Mouse (Mus musculus) embryonic facial prominence, embryonic 13.5 days (tissue): Measurements from ENCODE around the gene Gm20481. TPM values are rescaled to one million over a fixed set of nuclear protein-coding genes. Genes with fewer than 3 reads are reported as not detected.
A peak's percentile ranks its signal among the peaks of the same experiment; 100 is the strongest.

Source experiments
- ATAC-seq: fragments of 200-750 bp; cut with Nextera tagmentation; 2 replicates; pipeline ENCODE4 v1.8.0; 2017; ENCODE audit warnings: low read depth; ENCODE audit not compliant: insufficient number of reproducible peaks, insufficient read depth, low FRiP score, low TSS enrichment
- H3K27ac ChIP-seq: fragments of 300-500 bp; sonication (generic); 2 replicates; pipeline ENCODE4 v1.5.1; 2015; ENCODE audit warnings: moderate library complexity, mild to moderate bottlenecking, inconsistent platforms
- H3K27me3 ChIP-seq: fragments of 300-500 bp; sonication (generic); 2 replicates; pipeline ENCODE4 v1.6.1; 2015; ENCODE audit warnings: mild to moderate bottlenecking, inconsistent platforms
- H3K36me3 ChIP-seq: fragments of 300-500 bp; sonication (generic); 2 replicates; pipeline ENCODE4 v1.6.1; 2015; ENCODE audit warnings: mild to moderate bottlenecking, inconsistent platforms
- H3K4me1 ChIP-seq: fragments of 300-500 bp; sonication (generic); 2 replicates; pipeline ENCODE4 v1.6.1; 2015; ENCODE audit warnings: inconsistent platforms
- H3K4me2 ChIP-seq: fragments of 300-500 bp; sonication (generic); 2 replicates; pipeline ENCODE4 v1.6.1; 2015; ENCODE audit warnings: moderate library complexity, mild to moderate bottlenecking, inconsistent platforms
- H3K4me3 ChIP-seq: fragments of 300-500 bp; sonication (generic); 2 replicates; pipeline ENCODE4 v1.5.1; 2015; ENCODE audit warnings: mild to moderate bottlenecking, inconsistent platforms
- H3K9ac ChIP-seq: fragments of 300-500 bp; sonication (generic); 2 replicates; pipeline ENCODE4 v1.6.1; 2015; ENCODE audit warnings: mild to moderate bottlenecking, inconsistent platforms
- H3K9me3 ChIP-seq: fragments of 300-500 bp; sonication (generic); 2 replicates; pipeline ENCODE4 v1.6.1; 2016; ENCODE audit warnings: inconsistent platforms
- WGBS: fragments of 180-500 bp; shearing (Covaris S2); methylation state at CpG from one replicate; pipeline ENCODE4 v1.1.7; 2015; ENCODE audit warnings: mixed read lengths; 5-methylcytosine and 5-hydroxymethylcytosine counted together
- polyA plus RNA-seq: library from polyadenylated mRNA; unstranded; fragments of >200 nt; fragmentation: Nextera tagmentation; extraction: Ambion mirVana; gene quantifications from 2 replicates; pipeline ENCODE4 v1.2.1, GENCODE M21; 2015

The Gm20481 gene
- polyA plus RNA-seq, 1 experiment from 2014 or later: not detected

DNA sequence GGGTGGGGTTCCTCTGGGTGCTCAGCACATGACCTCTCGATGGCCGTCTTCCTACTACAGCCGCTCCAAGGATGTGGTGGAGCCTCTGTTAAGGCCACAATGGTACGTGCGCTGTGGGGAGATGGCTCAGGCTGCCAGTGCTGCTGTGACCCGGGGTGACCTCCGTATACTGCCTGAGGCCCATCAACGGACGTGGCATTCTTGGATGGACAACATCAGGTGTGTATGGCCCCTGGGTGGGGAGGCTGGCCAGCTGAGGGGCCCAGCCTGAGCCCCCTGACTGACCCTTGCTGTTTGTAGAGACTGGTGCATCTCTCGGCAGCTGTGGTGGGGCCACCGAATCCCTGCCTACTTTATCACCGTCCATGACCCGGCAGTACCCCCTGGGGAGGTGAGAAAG is 42.7 kb downstream of the Gm20481 start:
- no peaks in the 10 kb centered on the region for H3K9me3 ChIP-seq
- peaks cover 98% of the 10 kb centered on the region for H3K36me3 ChIP-seq
- H3K9ac ChIP-seq: no peak overlapping the region
- H3K4me2 ChIP-seq: no peak overlapping the region
- peaks cover 9% of the 10 kb centered on the region; the same call in 1 of the 2 replicates for H3K4me1 ChIP-seq
- no peak overlapping the region for H3K4me3 ChIP-seq
- ATAC-seq: no peak
- H3K27ac ChIP-seq: no peak overlapping the region
- WGBS: 91% methylated on average over 13 of the region's 13 CpGs
- no peaks in the 10 kb centered on the region for H3K27me3 ChIP-seq

DNA sequence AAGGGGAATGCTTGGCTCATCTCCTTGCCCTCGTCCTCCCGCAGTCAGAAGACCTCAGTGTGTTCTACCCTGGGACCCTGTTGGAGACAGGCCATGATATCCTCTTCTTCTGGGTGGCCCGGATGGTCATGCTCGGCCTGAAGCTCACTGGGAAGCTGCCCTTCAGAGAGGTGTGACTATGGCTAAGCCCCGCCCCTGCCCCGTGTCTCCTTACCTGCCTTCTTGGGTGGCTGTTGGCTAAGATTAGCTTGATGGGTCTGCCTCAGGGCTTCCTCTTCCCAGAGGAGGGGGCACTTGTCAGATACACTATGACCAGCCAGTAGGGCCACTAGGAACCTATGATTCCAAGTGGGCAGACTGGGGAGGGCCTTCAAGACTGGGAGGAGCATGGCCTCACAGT is 43.5 kb downstream of the Gm20481 start:
- no peaks in the 10 kb centered on the region for H3K27me3 ChIP-seq
- no peak overlapping the region for H3K9ac ChIP-seq
- ATAC-seq: no peak
- 82% methylated on average over 6 of the region's 6 CpGs for WGBS
- peaks cover 9% of the 10 kb centered on the region; the same call in 1 of the 2 replicates for H3K4me1 ChIP-seq
- H3K27ac ChIP-seq: no peak overlapping the region
- H3K4me2 ChIP-seq: no peak overlapping the region
- H3K4me3 ChIP-seq: no peak overlapping the region
- H3K36me3 ChIP-seq: peaks cover 92% of the 10 kb centered on the region
- H3K9me3 ChIP-seq: no peaks in the 10 kb centered on the region

DNA sequence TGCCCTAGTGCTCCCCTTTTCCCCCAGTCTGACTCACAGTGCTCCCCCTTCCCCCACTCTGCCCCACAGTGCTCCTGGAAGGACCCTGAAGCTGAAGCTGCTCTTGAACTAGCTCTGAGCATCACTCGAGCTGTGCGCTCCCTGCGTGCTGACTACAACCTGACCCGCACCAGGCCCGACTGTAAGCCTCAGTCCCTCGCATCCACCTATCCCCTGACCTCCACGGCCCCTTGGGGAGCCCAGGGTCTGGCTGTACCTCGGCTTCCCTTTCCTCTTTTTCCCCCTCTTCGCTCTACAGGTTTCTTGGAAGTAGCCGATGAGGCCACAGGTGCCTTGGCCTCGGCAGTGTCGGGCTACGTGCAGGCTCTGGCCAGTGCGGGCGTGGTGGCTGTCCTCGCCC is 45.6 kb downstream of the Gm20481 start:
- H3K27me3 ChIP-seq: no peaks in the 10 kb centered on the region
- 89% methylated on average over 16 of the region's 16 CpGs for WGBS
- H3K27ac ChIP-seq: no peak overlapping the region

DNA sequence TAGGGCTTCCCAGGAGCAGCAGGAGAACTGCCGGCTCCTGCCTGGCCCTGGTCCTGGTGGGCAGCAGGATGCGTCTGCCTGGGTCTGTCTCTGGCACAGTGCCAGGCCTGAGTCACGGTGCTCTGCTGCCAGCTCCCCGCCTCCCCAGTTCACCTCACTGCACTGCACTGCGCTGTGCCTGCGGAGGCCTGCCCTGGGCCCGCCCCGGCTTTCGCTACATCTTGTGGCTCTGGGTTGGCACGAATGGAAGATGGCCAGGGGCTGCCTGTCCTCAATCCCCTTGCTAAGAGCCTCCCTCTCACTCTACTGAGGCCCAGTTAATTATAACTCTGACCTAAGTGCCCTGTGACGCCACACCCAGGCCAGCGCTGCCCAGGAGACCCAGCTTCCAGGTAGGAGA is 46.7 kb downstream of the Gm20481 start, which contains the start of gene Vwa7:
Vwa7 (plus strand) TSS at position 204 of the 400 bp plus-strand sequence.
- peak within 1 kb of the TSS; percentile 44; the same call in 1 of the 2 replicates for H3K27ac ChIP-seq
- peak within 1 kb of the TSS; percentile 46 for H3K9ac ChIP-seq
- ATAC-seq: no peak
- 58% methylated on average over 12 of the region's 12 CpGs for WGBS
- peaks cover 66% of the 10 kb centered on the region for H3K36me3 ChIP-seq
- H3K27me3 ChIP-seq: no peaks in the 10 kb centered on the region
- no peak within 1 kb of the TSS for H3K4me3 ChIP-seq
- no peaks in the 10 kb centered on the region for H3K9me3 ChIP-seq
- H3K4me2 ChIP-seq: no peak within 1 kb of the TSS
- H3K4me1 ChIP-seq: peaks cover 15% of the 10 kb centered on the region

More for the DNA sequence above, 45.6 kb downstream of the Gm20481 start:
- Histone ChIP-seq H3K9me3 (no peaks in the 10 kb centered on the region), H3K4me2 (no peak overlapping the region), H3K4me1 (peaks cover 9% of the 10 kb centered on the region; the same call in 1 of the 2 replicates), H3K4me3 (no peak overlapping the region), H3K36me3 (peaks cover 77% of the 10 kb centered on the region), H3K9ac (peak overlapping the region; percentile 46; the same call in 1 of the 2 replicates)
- no peak for ATAC-seq

DNA sequence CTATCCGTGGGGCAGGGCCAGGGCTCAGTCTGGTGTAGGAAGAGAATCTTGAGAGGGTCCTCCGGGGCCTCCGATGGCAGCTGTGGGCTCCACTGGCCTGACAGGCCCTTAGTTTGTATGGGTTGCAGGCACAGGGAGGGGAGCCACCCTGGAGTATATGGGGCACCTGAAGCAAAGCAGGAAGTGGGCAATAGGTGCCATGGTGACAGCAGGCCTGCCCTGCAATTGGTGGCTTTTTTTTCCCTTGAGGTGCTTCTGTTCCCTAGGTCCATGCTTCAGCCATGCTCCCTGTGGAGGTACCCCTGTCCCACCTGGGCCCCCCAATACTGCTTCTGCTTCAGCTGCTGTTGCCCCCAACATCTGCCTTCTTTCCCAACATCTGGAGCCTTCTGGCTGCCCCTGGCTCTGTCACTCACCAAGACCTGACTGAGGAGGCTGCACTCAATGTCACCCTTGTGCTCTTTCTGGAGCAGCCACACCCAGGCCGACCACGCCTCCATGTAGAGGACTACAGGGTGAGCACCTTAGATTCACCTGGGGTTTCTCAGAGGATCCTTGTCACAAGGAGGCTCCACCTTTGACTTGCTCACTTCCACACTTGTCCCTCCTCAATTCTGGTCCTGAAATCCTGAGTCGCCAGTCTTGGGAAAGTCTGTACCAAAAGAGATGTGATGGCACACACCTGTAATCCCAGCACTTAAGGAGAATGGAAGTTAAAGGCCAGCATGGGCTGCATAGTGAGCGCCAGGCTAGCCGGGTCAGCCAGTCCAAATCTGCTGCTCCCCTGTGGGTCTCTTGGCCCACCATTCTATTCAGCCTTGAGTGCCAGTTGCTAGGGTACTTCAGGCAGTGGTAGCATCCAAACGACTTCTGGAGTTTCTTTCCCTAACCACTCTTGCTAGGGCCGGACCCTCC is 47.3 kb downstream of the Gm20481 start:
- Histone ChIP-seq H3K9me3 (no peaks in the 10 kb centered on the region), H3K4me1 (peaks cover 20% of the 10 kb centered on the region), H3K27me3 (no peaks in the 10 kb centered on the region), H3K4me2 (no peak overlapping the region), H3K4me3 (no peak overlapping the region), H3K9ac (no peak overlapping the region; the same call in 1 of the 2 replicates), H3K36me3 (peaks cover 59% of the 10 kb centered on the region), H3K27ac (peak overlapping the region; percentile 44; the same call in 1 of the 2 replicates)
- no peak for ATAC-seq
- 79% methylated on average over 10 of the region's 10 CpGs for WGBS

DNA sequence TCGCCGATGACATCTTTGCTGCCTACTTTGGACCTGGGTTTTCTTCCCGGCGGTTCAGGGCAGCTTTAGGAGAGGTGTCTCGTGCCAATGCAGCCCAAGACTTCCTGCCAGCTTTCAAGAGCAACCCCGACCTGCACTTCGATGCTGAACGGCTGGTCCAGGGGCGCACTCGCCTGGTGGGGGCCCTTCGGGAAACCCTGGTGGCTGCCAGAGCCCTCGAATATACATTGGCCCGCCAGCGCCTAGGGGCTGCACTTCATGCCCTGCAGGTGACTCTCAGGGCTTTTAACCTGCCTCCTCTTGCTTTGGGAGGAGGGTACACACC is 48.0 kb downstream of the Gm20481 start:
- Histone ChIP-seq H3K9me3 (no peaks in the 10 kb centered on the region), H3K9ac (no peak overlapping the region), H3K27ac (no peak overlapping the region), H3K4me2 (no peak overlapping the region), H3K4me3 (no peak overlapping the region), H3K4me1 (peaks cover 20% of the 10 kb centered on the region), H3K27me3 (no peaks in the 10 kb centered on the region), H3K36me3 (peaks cover 53% of the 10 kb centered on the region)
- ATAC-seq: no peak
- 75% methylated on average over 14 of the region's 14 CpGs for WGBS

DNA sequence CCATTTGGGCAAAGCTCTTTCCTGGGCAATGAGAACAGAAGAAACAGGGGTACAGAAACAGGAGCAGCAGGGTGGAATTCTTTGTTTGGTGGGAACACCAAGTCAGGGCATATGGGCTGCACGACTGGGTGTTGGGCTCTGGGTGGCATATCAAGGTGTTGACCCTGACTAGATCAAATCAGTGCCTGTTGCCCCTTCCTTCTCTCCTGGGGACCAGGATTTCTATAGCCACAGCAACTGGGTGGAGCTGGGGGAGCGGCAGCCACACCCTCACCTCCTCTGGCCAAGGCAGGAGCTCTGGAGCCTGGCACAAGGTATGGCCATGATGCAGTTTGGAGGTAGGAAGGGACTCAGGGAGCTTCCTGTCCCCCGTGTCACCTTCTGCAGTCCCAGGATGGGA is 48.5 kb downstream of the Gm20481 start:
- Histone ChIP-seq H3K27me3 (no peaks in the 10 kb centered on the region), H3K9me3 (no peaks in the 10 kb centered on the region), H3K4me2 (no peak overlapping the region), H3K36me3 (peaks cover 48% of the 10 kb centered on the region), H3K4me1 (peaks cover 20% of the 10 kb centered on the region), H3K27ac (no peak overlapping the region), H3K9ac (no peak overlapping the region), H3K4me3 (no peak overlapping the region)
- 82% methylated on average over 3 of the region's 3 CpGs for WGBS
- ATAC-seq: no peak

DNA sequence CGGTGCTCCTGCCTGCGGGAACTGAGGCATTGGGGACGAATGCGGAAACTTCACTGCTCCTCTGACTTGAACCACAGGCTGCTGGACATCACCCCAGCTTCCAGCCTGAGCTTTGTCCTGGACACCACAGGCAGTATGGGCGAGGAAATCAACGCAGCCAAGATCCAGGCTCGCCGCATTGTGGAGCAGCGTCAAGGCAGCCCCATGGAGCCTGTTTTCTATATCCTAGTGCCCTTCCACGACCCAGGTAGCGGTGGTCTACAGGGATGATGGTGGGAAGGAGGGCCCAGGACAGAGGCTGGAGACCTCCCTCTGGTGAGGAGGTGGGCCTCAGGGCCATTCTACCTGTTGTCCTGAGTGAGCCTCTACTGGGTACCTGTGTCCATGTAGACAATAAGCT is 50.2 kb downstream of the Gm20481 start:
- peaks cover 29% of the 10 kb centered on the region for H3K4me1 ChIP-seq
- H3K27ac ChIP-seq: no peak overlapping the region
- 71% methylated on average over 11 of the region's 11 CpGs for WGBS
- H3K36me3 ChIP-seq: peaks cover 31% of the 10 kb centered on the region
- no peak overlapping the region for H3K4me2 ChIP-seq
- H3K27me3 ChIP-seq: no peaks in the 10 kb centered on the region
- no peaks in the 10 kb centered on the region for H3K9me3 ChIP-seq
- no peak overlapping the region for H3K9ac ChIP-seq
- no peak overlapping the region for H3K4me3 ChIP-seq
- no peak for ATAC-seq

DNA sequence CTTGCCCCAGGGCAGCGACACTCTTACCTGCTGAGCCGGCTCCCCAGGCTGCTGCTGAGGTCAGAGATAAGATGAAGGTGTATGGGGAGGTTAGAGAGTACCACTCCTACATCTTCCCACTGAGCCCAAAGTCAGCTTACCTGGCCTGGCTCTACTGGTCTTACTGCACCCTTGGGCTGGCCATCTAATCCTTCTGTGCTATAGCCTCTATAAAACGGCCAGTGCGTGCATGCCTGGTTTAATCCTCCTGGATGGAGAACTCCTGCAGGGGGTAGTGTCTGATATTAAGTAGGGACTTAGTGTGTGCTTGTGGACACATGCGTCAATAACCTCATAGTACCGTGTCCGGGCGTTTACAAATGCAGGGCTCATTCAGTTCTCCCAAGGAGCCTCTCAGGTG is 50.8 kb downstream of the Gm20481 start:
- Histone ChIP-seq H3K4me1 (peaks cover 30% of the 10 kb centered on the region), H3K9me3 (no peaks in the 10 kb centered on the region), H3K4me3 (no peak overlapping the region), H3K9ac (0 out of 2 replicates have a peak overlapping the region, but pooled peaks have one; percentile 47), H3K27ac (no peak overlapping the region), H3K36me3 (peaks cover 24% of the 10 kb centered on the region), H3K4me2 (no peak overlapping the region), H3K27me3 (no peaks in the 10 kb centered on the region)
- ATAC-seq: no peak
- 83% methylated on average over 8 of the region's 8 CpGs for WGBS

DNA sequence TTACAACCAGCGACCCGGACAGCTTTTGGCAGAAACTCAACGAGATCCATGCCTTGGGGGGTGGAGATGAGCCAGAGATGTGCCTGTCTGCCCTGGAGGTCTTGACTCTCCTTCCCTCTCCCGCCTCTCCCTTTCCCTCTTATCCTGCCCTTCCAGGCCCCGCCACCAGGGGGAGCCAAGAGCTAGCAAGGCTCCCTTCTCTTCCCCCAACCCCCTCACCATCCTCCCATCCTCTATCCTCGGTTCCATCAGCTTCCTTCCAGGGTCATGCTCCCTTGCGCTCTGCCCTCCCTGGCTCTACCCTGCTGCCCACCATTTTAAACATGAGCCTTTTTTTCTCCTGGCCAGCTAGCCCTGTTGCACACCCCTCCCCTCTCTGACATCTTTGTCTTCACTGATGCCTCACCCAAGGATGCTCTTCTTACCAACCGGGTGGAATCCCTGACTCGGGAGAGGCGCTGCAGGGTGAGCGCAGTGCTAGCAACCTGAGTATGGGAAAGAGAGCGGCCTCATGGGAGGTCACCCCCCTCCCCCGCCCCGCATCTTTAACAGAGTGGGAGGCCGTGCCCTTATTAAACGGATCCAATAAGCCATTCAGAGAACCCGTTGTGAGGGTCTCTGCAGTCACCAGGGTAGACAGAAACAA is 51.6 kb downstream of the Gm20481 start:
- WGBS: 6% methylated on average over 17 of the region's 17 CpGs
- peaks cover 17% of the 10 kb centered on the region for H3K36me3 ChIP-seq
- no peaks in the 10 kb centered on the region for H3K9me3 ChIP-seq
- H3K4me3 ChIP-seq: no peak overlapping the region
- H3K4me1 ChIP-seq: peaks cover 34% of the 10 kb centered on the region
- no peak overlapping the region for H3K27ac ChIP-seq
- no peaks in the 10 kb centered on the region for H3K27me3 ChIP-seq
- H3K9ac ChIP-seq: peak overlapping the region; percentile 47; the same call in 1 of the 2 replicates
- ATAC-seq: no peak
- H3K4me2 ChIP-seq: peak overlapping the region; percentile 42
